Mouse (Mus musculus): ENCODE data around the gene Rere. TPM values are rescaled to one million over a fixed set of nuclear protein-coding genes. Genes with fewer than 3 reads are reported as not detected.

Gene Rere
- polyA plus RNA-seq, 1 experiment: 82.1 TPM

DNA sequence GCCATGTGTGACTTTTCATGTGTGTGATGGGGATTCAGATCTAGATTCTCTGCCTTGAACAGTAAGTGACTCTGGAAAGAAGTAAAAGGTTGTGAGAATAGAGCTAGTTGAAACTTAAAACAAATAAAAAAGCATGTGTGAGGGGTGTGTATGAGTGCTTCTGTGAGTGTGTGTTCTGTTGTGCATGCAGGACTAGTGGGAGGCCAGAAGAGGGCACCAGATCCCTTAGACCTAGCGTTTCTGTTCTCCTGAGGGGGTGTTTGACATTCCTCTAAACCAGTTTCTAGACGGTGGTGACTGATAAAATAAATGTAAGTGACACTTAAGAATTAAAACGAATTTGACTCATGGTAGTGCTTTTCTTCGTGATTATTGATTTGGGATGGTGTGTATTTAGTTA lies 46.0 kb downstream of the Rere start:
- no peak for DNase-seq (ENCODE audit: low read depth)
- TF ChIP-seq CTCF (IDR thresholded peaks at IDR 0.05; ENCODE audit: borderline replicate concordance, extremely low read depth, insufficient read depth, insufficient read length): no peak
- TF ChIP-seq POLR2A (IDR thresholded peaks at IDR 0.05; ENCODE audit: borderline replicate concordance, extremely low read depth, insufficient read depth, insufficient read length, poor library complexity, severe bottlenecking): no peak

DNA sequence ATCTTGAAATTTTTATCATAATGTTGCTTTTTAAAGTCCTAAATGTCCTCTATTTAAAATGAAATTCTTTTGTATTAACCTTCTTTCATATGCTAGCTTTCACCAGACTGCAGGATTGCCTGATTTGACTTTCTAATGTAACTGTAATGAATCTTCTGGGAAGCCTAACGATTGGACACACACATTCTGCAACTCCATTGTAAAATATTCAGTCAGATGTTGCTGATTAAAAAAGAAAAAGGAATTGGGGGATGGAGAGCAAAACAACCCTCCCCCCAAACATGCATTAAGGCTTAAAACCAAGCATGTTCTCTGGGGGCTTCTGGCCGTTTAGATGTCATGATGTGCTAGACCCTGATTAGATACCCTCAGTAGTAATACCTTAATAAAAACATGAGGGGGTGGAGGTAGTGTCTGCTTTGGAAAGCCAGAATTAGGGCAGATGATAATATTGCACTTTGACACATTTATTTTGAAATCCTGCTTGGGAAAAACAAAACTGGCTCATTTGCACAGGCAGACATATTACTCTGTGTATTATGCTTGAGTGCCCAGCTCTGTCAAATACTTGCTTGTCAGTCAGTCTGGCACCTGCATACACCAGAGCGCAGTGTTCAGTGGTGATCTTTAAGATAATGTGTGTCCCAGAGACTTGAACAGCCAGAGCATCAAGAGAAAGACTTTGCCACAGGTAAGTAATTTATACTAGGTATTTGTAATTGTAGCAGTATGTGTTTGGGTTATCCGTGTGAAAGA lies 52.7 kb downstream of the Rere start:
- TF ChIP-seq POLR2A (IDR thresholded peaks at IDR 0.05; ENCODE audit: borderline replicate concordance, extremely low read depth, insufficient read depth, insufficient read length, poor library complexity, severe bottlenecking): no peak
- no peak for TF ChIP-seq CTCF (IDR thresholded peaks at IDR 0.05; ENCODE audit: borderline replicate concordance, extremely low read depth, insufficient read depth, insufficient read length)
- peak; percentile 76 for DNase-seq (ENCODE audit: low read depth)

DNA sequence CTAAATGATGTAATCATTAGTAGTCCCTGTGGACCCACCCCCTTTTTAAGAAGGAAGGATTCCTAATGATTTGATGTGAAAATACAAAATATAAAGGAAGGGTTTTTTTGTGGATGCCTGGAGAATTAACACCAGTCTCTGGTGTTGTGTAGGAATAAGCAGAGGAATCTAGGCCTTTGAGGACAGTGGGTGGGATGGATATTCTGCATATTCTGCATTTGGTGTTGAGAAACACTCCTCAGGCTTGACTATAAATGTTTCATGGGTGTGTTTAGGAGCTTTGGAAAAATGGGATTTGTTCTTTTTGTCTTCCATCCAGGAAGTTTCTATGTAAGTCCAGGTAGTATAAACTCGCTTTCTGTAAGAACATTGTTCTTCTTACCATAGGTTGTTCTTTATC lies 55.8 kb downstream of the Rere start:
- no peak for TF ChIP-seq POLR2A (IDR thresholded peaks at IDR 0.05; ENCODE audit: borderline replicate concordance, extremely low read depth, insufficient read depth, insufficient read length, poor library complexity, severe bottlenecking)
- no peak for TF ChIP-seq CTCF (IDR thresholded peaks at IDR 0.05; ENCODE audit: borderline replicate concordance, extremely low read depth, insufficient read depth, insufficient read length)
- DNase-seq (ENCODE audit: low read depth): no peak

DNA sequence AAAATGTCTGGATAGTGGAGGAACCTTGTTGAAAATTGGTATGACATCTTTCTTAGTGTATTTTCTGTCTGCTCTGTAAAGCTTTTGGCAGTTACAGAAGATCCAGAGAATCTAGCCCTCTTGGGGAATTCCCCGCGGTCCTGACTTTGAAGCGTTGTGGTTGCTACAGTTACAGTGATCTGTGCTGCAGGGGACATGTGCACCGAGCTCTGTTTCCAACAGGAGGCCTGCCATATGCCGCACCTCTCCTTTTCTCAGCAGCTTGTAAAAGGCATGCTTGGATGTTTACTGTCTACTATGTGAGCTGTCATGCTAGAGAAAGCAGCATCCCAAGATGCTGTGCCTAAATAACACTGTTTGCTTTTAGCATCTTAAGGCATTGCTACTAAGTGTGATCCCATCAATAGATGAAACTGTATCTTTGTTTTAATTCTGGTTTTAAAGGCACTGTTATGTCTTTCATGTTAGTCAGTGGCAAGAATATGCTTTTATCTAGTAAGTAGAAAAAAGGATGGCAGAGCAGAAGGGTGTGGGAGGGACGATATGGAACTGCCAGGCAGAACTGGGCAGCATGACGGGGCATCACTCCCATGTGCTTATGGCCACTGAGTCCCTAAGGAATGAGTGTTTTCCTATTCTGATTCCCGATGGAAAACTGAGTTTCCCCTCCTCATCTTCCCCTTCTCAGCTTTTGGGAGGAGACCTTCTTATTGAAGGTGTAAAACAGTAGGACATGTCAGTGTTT lies 57.6 kb downstream of the Rere start:
- TF ChIP-seq CTCF (IDR thresholded peaks at IDR 0.05; ENCODE audit: borderline replicate concordance, extremely low read depth, insufficient read depth, insufficient read length): no peak
- no peak for TF ChIP-seq POLR2A (IDR thresholded peaks at IDR 0.05; ENCODE audit: borderline replicate concordance, extremely low read depth, insufficient read depth, insufficient read length, poor library complexity, severe bottlenecking)
- peak; percentile 93 for DNase-seq (ENCODE audit: low read depth)

DNA sequence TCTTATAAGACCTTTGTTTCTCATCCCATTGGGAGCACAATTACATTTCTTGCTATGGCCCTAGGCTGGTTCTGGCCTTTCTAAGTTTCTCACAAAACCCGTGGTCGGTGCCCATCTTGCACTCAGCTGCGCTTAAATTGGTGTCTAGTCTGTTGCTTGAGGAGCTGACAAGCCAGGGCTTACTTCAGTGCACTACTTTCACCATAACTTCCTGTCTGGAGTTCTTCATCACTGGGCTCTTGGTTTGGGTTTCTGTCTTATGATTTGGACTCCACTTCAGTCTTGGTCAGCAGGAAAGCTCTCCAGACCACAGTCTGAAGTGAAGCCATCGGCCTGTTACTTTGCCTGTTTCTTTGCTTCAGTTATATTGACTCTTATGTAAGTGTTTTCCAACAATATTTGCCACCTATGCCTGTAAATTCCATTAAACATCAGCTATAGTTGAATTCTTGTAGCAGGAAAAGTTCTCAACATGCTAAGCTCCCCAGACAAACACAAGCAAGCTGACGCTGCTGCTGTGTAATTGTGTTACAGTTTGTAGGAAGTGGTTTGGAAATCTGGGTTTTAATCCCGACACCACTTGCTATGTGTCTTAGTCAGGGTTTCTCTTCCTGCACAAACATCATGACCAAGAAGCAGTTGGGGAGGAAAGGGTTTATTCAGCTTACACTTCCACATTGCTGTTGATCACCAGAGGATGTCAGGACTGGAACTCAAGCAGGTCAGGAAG lies 59.5 kb downstream of the Rere start:
- no peak for TF ChIP-seq CTCF (IDR thresholded peaks at IDR 0.05; ENCODE audit: borderline replicate concordance, extremely low read depth, insufficient read depth, insufficient read length)
- no peak for TF ChIP-seq POLR2A (IDR thresholded peaks at IDR 0.05; ENCODE audit: borderline replicate concordance, extremely low read depth, insufficient read depth, insufficient read length, poor library complexity, severe bottlenecking)
- no peak for DNase-seq (ENCODE audit: low read depth)

DNA sequence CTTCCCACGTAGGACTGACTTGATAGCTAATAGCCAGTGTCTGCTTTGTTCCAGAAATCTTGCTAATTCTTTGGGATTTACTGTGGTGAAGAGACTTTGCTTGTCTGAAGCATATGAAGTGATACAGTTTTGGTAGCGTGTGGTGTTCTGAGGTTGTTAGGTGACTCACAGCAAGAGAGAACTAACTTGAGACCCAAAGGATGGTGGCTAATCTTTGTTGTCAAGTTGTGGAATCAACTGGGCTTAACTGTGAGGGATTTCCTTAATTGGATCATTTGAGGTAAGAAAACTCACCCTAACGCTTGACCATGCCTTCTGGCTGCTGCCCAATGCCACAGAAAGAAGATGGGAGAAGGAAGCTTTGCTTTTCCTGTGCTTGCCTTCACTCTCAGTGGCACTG lies 63.1 kb downstream of the Rere start:
- TF ChIP-seq CTCF (IDR thresholded peaks at IDR 0.05; ENCODE audit: borderline replicate concordance, extremely low read depth, insufficient read depth, insufficient read length): no peak
- TF ChIP-seq POLR2A (IDR thresholded peaks at IDR 0.05; ENCODE audit: borderline replicate concordance, extremely low read depth, insufficient read depth, insufficient read length, poor library complexity, severe bottlenecking): no peak
- DNase-seq (ENCODE audit: low read depth): no peak

DNA sequence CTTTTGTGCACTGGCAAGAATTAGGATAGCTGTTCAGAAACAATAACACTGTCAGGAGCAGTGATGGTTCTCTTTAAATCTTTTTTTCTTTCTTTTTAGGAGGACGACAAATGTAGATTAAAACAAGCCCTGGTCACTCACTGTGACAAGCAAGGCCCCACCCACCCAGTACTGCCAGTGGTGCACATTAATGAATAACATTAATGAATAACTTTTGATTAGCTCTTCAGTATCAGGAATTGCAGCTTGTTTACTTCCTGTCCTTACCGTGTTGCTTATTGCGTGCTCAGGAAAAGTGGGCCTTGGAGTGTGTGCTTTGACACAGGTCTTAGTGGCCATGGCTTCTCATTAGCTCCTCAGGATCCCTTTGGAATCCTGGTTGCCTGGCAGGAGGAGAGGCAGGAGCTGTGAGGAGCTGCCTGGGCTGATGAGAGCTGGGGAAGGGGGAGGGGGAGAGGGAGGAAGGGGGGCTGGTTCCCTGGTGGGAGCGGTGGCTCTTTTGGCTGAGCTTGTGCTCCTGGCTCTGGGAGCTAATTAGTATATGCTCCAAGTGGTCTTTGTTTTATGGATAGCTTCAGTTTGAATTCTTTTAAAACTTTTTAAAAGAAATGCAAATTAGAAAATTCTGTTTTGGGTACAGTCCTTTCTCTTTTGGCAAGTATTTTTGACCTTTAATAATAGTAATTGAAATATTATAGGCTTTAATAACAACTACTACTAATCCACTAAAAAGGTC lies 65.4 kb downstream of the Rere start:
- TF ChIP-seq CTCF (IDR thresholded peaks at IDR 0.05; ENCODE audit: borderline replicate concordance, extremely low read depth, insufficient read depth, insufficient read length): no peak
- no peak for TF ChIP-seq POLR2A (IDR thresholded peaks at IDR 0.05; ENCODE audit: borderline replicate concordance, extremely low read depth, insufficient read depth, insufficient read length, poor library complexity, severe bottlenecking)
- peak; percentile 95 for DNase-seq (ENCODE audit: low read depth)

DNA sequence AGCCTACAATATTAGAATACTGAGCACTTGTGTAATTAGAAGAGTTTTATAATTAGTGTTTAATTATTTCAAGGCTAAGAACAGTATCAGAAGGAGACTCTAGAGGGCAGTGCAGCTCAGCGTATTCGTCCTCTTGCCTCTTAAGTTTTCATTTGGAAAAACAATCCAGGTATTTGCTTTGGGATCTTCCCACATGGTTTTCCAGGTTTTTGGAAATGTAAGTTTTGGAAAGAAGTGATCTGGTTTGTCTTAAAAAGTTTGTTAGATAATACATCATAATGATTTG lies 65.9 kb downstream of the Rere start:
- peak; percentile 86 for DNase-seq (ENCODE audit: low read depth)
- TF ChIP-seq POLR2A (IDR thresholded peaks at IDR 0.05; ENCODE audit: borderline replicate concordance, extremely low read depth, insufficient read depth, insufficient read length, poor library complexity, severe bottlenecking): no peak
- TF ChIP-seq CTCF (IDR thresholded peaks at IDR 0.05; ENCODE audit: borderline replicate concordance, extremely low read depth, insufficient read depth, insufficient read length): peak; percentile 51; the same call in 1 of the 2 replicates

DNA sequence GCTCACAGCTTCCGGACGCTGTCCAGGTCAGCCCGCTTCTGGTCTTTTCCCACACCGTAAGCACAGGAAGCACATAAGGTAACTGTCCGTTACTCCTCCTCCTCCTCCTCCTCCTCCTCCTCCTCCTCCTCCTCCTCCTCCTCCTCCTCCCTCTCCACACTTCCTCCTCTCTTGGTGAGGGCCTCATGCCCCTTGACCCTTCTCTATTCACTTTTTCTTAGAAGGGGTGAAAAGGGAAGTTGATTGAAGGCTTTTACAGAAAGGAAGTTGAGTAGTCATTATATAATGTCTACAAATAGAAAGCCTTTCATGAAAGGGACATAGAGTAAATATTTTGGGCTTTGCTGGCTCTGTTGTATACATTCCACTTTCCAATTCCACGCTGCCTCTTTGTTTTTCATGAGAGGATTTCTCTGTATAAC lies 68.2 kb downstream of the Rere start:
- TF ChIP-seq CTCF (IDR thresholded peaks at IDR 0.05; ENCODE audit: borderline replicate concordance, extremely low read depth, insufficient read depth, insufficient read length) (no peak), POLR2A (IDR thresholded peaks at IDR 0.05; ENCODE audit: borderline replicate concordance, extremely low read depth, insufficient read depth, insufficient read length, poor library complexity, severe bottlenecking) (no peak)
- no peak for DNase-seq (ENCODE audit: low read depth)

DNA sequence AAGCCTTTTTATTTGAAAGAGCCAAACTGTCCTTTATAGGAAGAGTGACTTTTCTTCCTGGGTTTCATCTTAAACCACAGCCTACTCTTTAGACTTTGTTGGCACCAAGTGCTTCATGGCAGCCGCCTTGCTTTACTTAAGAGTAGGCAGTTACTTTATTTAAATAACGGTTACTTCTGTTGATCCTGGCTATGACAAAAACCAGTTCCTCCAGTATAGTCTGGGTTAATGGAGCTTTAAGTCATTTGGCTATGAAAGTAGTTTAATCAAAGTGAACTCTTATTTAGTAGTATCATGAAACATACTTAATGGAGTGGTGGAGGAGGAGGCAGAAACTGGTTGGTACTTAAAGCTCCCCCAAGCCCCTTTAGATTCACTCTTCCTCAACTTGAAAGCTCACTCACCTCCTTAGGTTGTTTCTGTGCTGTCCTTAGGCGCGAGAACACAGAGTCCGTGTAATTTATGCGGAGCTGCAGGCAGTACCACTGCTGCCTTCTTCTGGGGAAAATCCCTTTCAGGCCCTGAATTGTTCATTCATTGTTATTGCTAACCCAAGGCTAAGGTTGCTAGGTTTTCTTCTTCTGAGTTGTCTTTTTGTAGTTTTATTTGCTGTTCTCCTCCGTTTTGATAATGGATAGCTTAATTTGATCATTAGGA lies 70.1 kb downstream of the Rere start:
- peak; percentile 53 for DNase-seq (ENCODE audit: low read depth)
- TF ChIP-seq CTCF (IDR thresholded peaks at IDR 0.05; ENCODE audit: borderline replicate concordance, extremely low read depth, insufficient read depth, insufficient read length) (no peak), POLR2A (IDR thresholded peaks at IDR 0.05; ENCODE audit: borderline replicate concordance, extremely low read depth, insufficient read depth, insufficient read length, poor library complexity, severe bottlenecking) (no peak)
